Mouse (Mus musculus) naive thymus-derived CD4-positive, alpha-beta T cell, adult 5 months (primary cell): ENCODE measurements around the gene Mroh2b. TPM values are rescaled to one million over a fixed set of nuclear protein-coding genes. Genes with fewer than 3 reads are reported as not detected.

ENCODE experiments used
- polyA plus RNA-seq: library from polyadenylated mRNA; unstranded; fragments of 100-300 nt; shearing (Covaris generic); gene quantifications from one replicate; pipeline ENCODE4 v1.2.1, GENCODE M21; 2017

Gene Mroh2b
- not detected for polyA plus RNA-seq

DNA sequence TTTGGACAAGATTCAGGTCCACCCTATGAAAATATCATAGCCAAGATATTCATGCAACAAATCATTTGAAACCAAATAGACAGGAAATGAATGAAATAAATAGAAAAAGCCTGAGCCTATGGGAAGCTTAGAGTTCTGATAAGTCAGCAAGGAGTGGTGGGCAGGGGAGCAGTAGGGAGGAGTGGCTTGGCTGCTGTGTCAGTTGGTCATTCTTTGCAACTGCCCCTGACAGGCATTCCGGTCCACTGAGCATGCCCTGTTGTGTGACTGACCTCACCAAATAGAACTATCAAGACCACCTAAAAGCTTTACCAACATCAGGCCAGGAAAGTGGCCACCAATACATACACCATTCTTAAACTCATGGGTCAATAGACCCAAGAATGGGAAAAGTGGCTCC lies at the start of gene Mroh2b:
Gene Mroh2b, plus strand, starts transcription at position 301 of the 400 bp plus-strand sequence.

Other genes with a start within 250 kb of the Mroh2b start
- not detected for gene C6, start 171.6 kb upstream of the Mroh2b start, polyA plus RNA-seq
- not detected for gene C7, start 165.0 kb downstream of the Mroh2b start, polyA plus RNA-seq
- gene Card6, start 209.8 kb downstream of the Mroh2b start, polyA plus RNA-seq = 78.1 TPM
- 1,079 TPM for gene Rpl37, start 217.9 kb downstream of the Mroh2b start, polyA plus RNA-seq
- gene Prkaa1, start 245.1 kb downstream of the Mroh2b start, polyA plus RNA-seq = 29.8 TPM